In genomic region chr14:52140577-52141444, GRCm38 (mm10) we compare ENCODE assay signal across 7 mouse cellular contexts. TPM values are rescaled to one million over a fixed set of nuclear protein-coding genes. Genes with fewer than 3 reads are reported as not detected.
DNase-seq lines count a peak whose midpoint lies in the region; ATAC-seq and TF ChIP-seq lines count a peak whose summit lies in the region.

No protein-coding gene starts in this region.

- no peaks in the 10 kb centered on the region for H3K27me3 ChIP-seq in embryonic facial prominence, embryonic 15.5 days

- H3K9ac ChIP-seq in embryonic facial prominence, embryonic 15.5 days = no peak overlapping the region

- no peak overlapping the region; the same call in 1 of the 2 replicates for H3K4me3 ChIP-seq in embryonic facial prominence, embryonic 15.5 days (replicated peaks)
- no peak overlapping the region for H3K4me3 ChIP-seq in left cerebral cortex, adult 2 months

- H3K9me3 ChIP-seq in embryonic facial prominence, embryonic 15.5 days (replicated peaks) = no peaks in the 10 kb centered on the region

- WGBS in embryonic facial prominence, embryonic 15.5 days = 49% methylated on average over 19 of the region's 19 CpGs

- peak overlapping the region; percentile 28 for H3K4me2 ChIP-seq in embryonic facial prominence, embryonic 15.5 days (replicated peaks)

- peak; percentile 45 to 49 for DNase-seq in spleen, postnatal 36 days (ENCODE audit: low spot score in 2 of 2)
- no peak for DNase-seq in spleen, adult 12 weeks (ENCODE audit: low spot score)
- DNase-seq in adrenal gland, adult 8-10 months = no peak
- DNase-seq in left cerebral cortex, adult 2 months (ENCODE audit: extremely low spot score in 1 of 2, low spot score in 2 of 2) = no peak
- DNase-seq in frontal cortex, adult 2 months (ENCODE audit: extremely low spot score in 1 of 2, low spot score in 1 of 2) = no peak

- no peak for TF ChIP-seq CTCF in left cerebral cortex, adult 2 months (IDR thresholded peaks at IDR 0.05)

- no peak for ATAC-seq in embryonic facial prominence, embryonic 15.5 days (ENCODE audit: insufficient number of reproducible peaks, low FRiP score, low TSS enrichment, low read depth)
- peak; percentile 59 for ATAC-seq in megakaryocyte, adult 5-6 weeks (ENCODE audit: poor library complexity, severe bottlenecking)

- H3K27ac ChIP-seq in embryonic facial prominence, embryonic 15.5 days (replicated peaks) = no peak overlapping the region
- no peak overlapping the region for H3K27ac ChIP-seq in left cerebral cortex, adult 2 months

- H3K4me1 ChIP-seq in embryonic facial prominence, embryonic 15.5 days = 0 out of 2 replicates have a peak, but pooled peaks cover 10% of the 10 kb centered on the region

- intact Hi-C loops in left cerebral cortex, adult 2 months (cut with DNase I) = no loop called here

- H3K36me3 ChIP-seq in embryonic facial prominence, embryonic 15.5 days = no peaks in the 10 kb centered on the region

RNA-seq across cellular contexts. Expression of gene Rpgrip1, which starts 30.3 kb away (rescaled TPM):
- 57.0 and 59.8 TPM in 2 replicates for polyA plus RNA-seq in embryonic facial prominence, embryonic 15.5 days (2015; fragmentation: Nextera tagmentation; extraction: Ambion mirVana)
- total RNA-seq in megakaryocyte, adult 5-6 weeks (2015) = 2.9 and 3.6 TPM in 2 replicates
- 2.7 TPM in 2 replicates for total RNA-seq in megakaryocyte, adult 5-6 weeks (2017)
- 1 to 10 TPM in 2 of 4 experiments, under 1 TPM in 2; 0.44 to 2.3 (median 1.4) TPM for total RNA-seq in adrenal gland, adult 8-10 months (2022)
- 1 to 10 TPM; 1.5 to 1.8 TPM for total RNA-seq in left cerebral cortex, adult 2 months (2021)
- polyA plus RNA-seq in frontal cortex, adult 2 months (2012; rRNA removed) = 1.4 and 2.0 TPM in 2 replicates

RNA-seq across cellular contexts. Expression of gene Hnrnpc, which starts 37.0 kb away (rescaled TPM):
- polyA plus RNA-seq in embryonic facial prominence, embryonic 15.5 days (2015; fragmentation: Nextera tagmentation; extraction: Ambion mirVana) = 549 and 552 TPM in 2 replicates
- 221 and 239 TPM in 2 replicates for total RNA-seq in megakaryocyte, adult 5-6 weeks (2015)
- 322 and 343 TPM in 2 replicates for total RNA-seq in megakaryocyte, adult 5-6 weeks (2017)
- total RNA-seq in adrenal gland, adult 8-10 months (2022) = 100 to 1,000 TPM; 181 to 335 (median 196) TPM
- total RNA-seq in left cerebral cortex, adult 2 months (2021) = 100 to 1,000 TPM; 213 to 221 TPM
- 260 and 273 TPM in 2 replicates for polyA plus RNA-seq in frontal cortex, adult 2 months (2012; rRNA removed)

RNA-seq across cellular contexts. Expression of gene Supt16, which starts 56.4 kb away (rescaled TPM):
- polyA plus RNA-seq in embryonic facial prominence, embryonic 15.5 days (2015; fragmentation: Nextera tagmentation; extraction: Ambion mirVana) = 46.1 and 50.6 TPM in 2 replicates
- total RNA-seq in megakaryocyte, adult 5-6 weeks (2015) = 53.3 and 54.3 TPM in 2 replicates
- 148 and 153 TPM in 2 replicates for total RNA-seq in megakaryocyte, adult 5-6 weeks (2017)
- 10 to 100 TPM; 56.0 to 73.9 (median 61.4) TPM for total RNA-seq in adrenal gland, adult 8-10 months (2022)
- 10 to 100 TPM; 52.5 to 54.7 TPM for total RNA-seq in left cerebral cortex, adult 2 months (2021)
- 33.0 and 33.4 TPM in 2 replicates for polyA plus RNA-seq in frontal cortex, adult 2 months (2012; rRNA removed)

Comparison
In these comparisons a context has a peak if more than half of its experiments do, and no peak if none do; other contexts are left out.
1. DNase-seq: peak in spleen, postnatal 36 days (2 of 2); none in spleen, adult 12 weeks (single experiment), adrenal gland, adult 8-10 months (single experiment), left cerebral cortex, adult 2 months (0 of 2) and frontal cortex, adult 2 months (0 of 2).